Mouse (Mus musculus) inflammation-experienced regulatory T-cells, adult 6 months (primary cell): Measurements from ENCODE around the gene Mtmr11. TPM values are rescaled to one million over a fixed set of nuclear protein-coding genes. Genes with fewer than 3 reads are reported as not detected.
"Not testable (repeated sequence)": the region's sequence is repeated elsewhere in the genome, so short reads cannot be mapped to it uniquely, and the experiment has no call there.

Source experiments
- ATAC-seq: one replicate; pipeline ENCODE4 v1.8.0; 2017
- polyA plus RNA-seq, 3 experiments: library from polyadenylated mRNA; unstranded; fragments of 100-300 nt; shearing (Covaris generic); gene quantifications; one replicate each; pipeline ENCODE4 v1.2.1; 2017

Mtmr11 gene
- polyA plus RNA-seq, 3 experiments from 2014 or later, result 1.8 to 2.6 (median 2.0) TPM

GRCm38 (mm10) chr3:96172197-96173178 lies 10.7 kb downstream of the Mtmr11 start, which contains the start of gene Sf3b4:
Gene Sf3b4 (plus strand): TSS chr3:96172332.
- peak; percentile 93 for ATAC-seq

GRCm38 (mm10) chr3:96173185-96173584 lies 11.4 kb downstream of the Mtmr11 start:
- no peak for ATAC-seq

GRCm38 (mm10) chr3:96174042-96174441 lies 12.2 kb downstream of the Mtmr11 start:
- not testable (repeated sequence) for ATAC-seq

- ATAC-seq, result no peak
Observed at GRCm38 (mm10) chr3:96175251-96175650, 13.4 kb downstream of the Mtmr11 start.

GRCm38 (mm10) chr3:96178427-96178826 lies 16.6 kb downstream of the Mtmr11 start:
- ATAC-seq, result no peak

GRCm38 (mm10) chr3:96178902-96179301 lies 17.1 kb downstream of the Mtmr11 start:
- ATAC-seq, result no peak

GRCm38 (mm10) chr3:96179531-96179930 lies 17.7 kb downstream of the Mtmr11 start:
- ATAC-seq, result no peak

GRCm38 (mm10) chr3:96180727-96181477 lies 19.1 kb downstream of the Mtmr11 start, which contains the start of gene Sv2a:
Gene Sv2a (plus strand): TSS chr3:96181151.
- ATAC-seq, result peak; percentile 70

- no peak for ATAC-seq
Observed at GRCm38 (mm10) chr3:96181510-96182381, 19.9 kb downstream of the Mtmr11 start.

- no peak for ATAC-seq
Observed at GRCm38 (mm10) chr3:96182382-96182776, 20.6 kb downstream of the Mtmr11 start.

GRCm38 (mm10) chr3:96192977-96193376 lies 31.2 kb downstream of the Mtmr11 start:
- no peak for ATAC-seq

GRCm38 (mm10) chr3:96194966-96195365 lies 33.2 kb downstream of the Mtmr11 start:
- no peak for ATAC-seq

GRCm38 (mm10) chr3:96195616-96196313 lies 34.0 kb downstream of the Mtmr11 start:
- ATAC-seq, result no peak

- ATAC-seq, result no peak
Observed at GRCm38 (mm10) chr3:96196437-96197128, 34.8 kb downstream of the Mtmr11 start.

- ATAC-seq, result peak; percentile 85
Observed at GRCm38 (mm10) chr3:96197129-96197749, 35.4 kb downstream of the Mtmr11 start.

- peak; percentile 86 for ATAC-seq
Observed at GRCm38 (mm10) chr3:96198181-96198580, 36.4 kb downstream of the Mtmr11 start.

- not testable (repeated sequence) for ATAC-seq
Observed at GRCm38 (mm10) chr3:96198601-96199251, 36.9 kb downstream of the Mtmr11 start.

- ATAC-seq, result no peak
Observed at GRCm38 (mm10) chr3:96199731-96200130, 37.9 kb downstream of the Mtmr11 start.

GRCm38 (mm10) chr3:96207819-96208218 lies 46.0 kb downstream of the Mtmr11 start:
- no peak for ATAC-seq

GRCm38 (mm10) chr3:96209242-96209641 lies 47.4 kb downstream of the Mtmr11 start:
- no peak for ATAC-seq
